Mouse (Mus musculus): ENCODE measurements around the gene Rpp21. TPM values are rescaled to one million over a fixed set of nuclear protein-coding genes. Genes with fewer than 3 reads are reported as not detected.
"Not testable (repeated sequence)": the region's sequence is repeated elsewhere in the genome, so short reads cannot be mapped to it uniquely, and the experiment has no call there.

Rpp21 gene
- total RNA-seq, 2 experiments from 2014 or later, result 43.8 to 45.2 TPM

DNA sequence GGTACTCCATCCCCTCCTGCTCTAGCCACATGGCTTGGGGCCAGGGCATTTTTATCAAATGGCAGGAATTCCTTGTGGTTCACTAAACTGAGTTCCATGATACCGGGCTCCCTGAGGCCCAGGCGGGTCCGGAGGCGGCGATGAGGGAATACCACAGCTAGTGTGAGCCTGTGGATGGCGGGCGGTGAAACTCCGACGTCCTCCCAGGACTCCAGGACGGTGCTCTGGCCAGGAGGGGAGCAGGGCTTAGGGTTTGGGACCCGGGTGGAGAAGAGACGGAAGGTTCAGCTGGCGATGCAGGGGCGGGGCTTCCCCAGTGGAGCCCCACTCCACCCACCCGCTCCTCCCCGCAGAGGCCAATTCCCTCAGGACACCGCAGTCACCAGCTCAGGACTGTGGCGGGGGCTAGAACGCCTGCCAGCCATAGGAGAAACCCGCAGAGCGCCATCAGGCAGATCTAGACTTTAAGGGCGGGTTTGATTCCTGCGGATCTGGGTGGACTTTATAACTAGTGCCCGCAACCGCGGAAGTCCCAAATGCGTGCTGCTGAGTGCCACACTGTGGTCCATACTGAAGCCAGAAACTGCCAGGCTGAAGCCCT lies 20.4 kb downstream of the Rpp21 start:
- DNase-seq (ENCODE audit: low spot score in 2 of 2), result no peak

- not testable (repeated sequence) for DNase-seq (ENCODE audit: low spot score in 2 of 2)
Measured at GRCm38 (mm10) chr17:36235300-36235699, 22.6 kb downstream of the Rpp21 start.

DNA sequence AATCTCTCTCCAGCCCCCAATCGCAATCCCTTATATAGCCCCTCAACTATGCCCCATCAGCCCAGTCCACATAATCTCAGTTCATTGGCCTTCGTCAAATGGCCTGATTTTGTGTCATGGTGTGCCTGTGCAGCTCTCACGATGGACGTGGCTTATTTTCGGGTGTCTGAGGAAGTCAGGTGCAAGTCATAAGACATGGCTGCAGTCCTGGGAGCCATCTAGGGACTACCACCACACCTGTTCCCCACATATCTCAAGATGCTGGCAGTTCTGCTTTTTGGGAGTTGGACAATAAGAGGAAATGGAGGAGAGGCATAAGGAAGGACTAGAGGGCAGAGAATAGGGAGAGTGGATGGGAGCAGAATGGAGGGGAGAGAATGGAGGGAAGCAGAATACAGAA lies 24.3 kb downstream of the Rpp21 start:
- no peak for DNase-seq (ENCODE audit: low spot score in 2 of 2)

GRCm38 (mm10) chr17:36231318-36231717 lies 26.6 kb downstream of the Rpp21 start:
- DNase-seq (ENCODE audit: low spot score in 2 of 2), result peak; percentile 19 to 38

- DNase-seq (ENCODE audit: low spot score in 2 of 2), result no peak
Measured at GRCm38 (mm10) chr17:36229046-36229445, 28.8 kb downstream of the Rpp21 start.

DNA sequence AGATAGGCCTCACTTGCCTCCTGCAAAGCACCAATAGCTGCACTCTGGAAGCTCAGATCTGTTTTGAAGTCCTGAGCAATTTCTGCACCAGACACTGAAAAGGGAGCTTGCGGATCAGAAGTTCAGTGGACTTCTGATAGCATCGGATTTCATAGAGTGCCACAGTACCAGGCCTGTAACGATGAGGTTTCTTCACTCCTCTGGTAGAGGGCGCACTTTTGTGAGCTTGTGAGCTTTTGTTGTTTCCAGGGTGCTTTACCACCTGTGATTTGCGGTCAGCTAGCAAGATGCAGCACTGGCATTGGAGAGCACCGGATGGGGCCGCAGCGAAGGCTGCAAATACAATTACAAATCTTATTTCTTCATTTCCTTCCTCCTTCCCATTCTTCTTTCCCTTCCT lies 30.9 kb downstream of the Rpp21 start:
- DNase-seq (ENCODE audit: low spot score in 2 of 2), result no peak

GRCm38 (mm10) chr17:36225231-36225824 lies 32.5 kb downstream of the Rpp21 start:
- DNase-seq (ENCODE audit: low spot score in 2 of 2), result no peak

DNA sequence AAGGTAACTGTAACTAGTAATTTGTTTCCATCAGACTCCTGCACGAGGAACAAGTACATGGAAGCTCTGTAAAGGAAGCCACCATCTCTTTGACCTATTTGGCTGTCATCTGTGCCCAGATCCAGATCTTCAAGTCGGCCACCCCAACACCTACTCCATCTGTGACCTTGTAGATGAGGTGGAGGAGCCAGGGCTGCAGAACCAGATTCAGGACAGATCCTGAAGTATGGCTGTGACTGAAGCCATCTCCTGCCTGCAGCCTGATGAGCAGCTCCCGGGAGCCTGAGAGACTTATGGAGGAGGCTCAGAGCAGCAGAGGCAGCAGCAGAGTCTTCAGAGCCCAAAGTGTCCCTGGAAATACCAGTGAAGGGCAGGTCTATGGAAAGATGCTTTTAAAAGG lies 33.4 kb downstream of the Rpp21 start:
- no peak for DNase-seq (ENCODE audit: low spot score in 2 of 2)

DNA sequence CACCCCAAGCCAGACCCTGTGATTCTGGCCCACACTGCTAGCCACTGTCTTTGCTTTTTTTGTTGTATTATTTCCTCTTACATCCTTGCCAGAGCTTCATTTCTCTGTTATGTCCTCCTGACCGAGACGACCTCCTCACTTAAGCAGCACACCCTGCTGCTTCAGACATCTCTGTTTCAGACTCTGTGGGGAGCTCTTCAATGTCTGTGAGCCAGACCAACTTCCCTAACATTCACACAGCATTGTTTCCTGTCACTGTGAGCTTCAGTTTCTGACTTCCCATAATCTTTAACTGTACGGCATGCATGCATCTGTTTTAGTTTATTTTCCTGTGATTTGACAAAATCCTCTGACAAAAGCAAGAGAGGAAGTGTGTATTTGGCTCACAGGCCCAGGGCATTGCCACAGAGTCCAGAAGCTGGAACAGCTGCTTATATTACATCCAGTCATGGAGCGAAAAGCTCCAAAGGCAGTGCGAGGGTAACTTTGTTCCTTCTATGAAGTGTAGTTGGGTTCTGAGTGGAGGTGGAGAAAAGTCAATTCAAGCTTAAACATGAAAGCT lies 39.2 kb downstream of the Rpp21 start:
- DNase-seq (ENCODE audit: low spot score in 2 of 2), result no peak

- DNase-seq (ENCODE audit: low spot score in 2 of 2), result no peak
Measured at GRCm38 (mm10) chr17:36215586-36215985, 42.3 kb downstream of the Rpp21 start.

- DNase-seq (ENCODE audit: low spot score in 2 of 2), result no peak
Measured at GRCm38 (mm10) chr17:36206846-36207245, 51.0 kb downstream of the Rpp21 start.

- DNase-seq (ENCODE audit: low spot score in 2 of 2), result no peak
Measured at GRCm38 (mm10) chr17:36205862-36206261, 52.0 kb downstream of the Rpp21 start.

Other genes starting within 250 kb of the Rpp21 start
- gene H2-T24, start 237.5 kb downstream of the Rpp21 start, total RNA-seq (2021), result 1 to 10 TPM; 1.1 to 1.2 TPM
- 1 to 10 TPM; 5.4 to 5.9 TPM for gene H2-T23, start 225.2 kb downstream of the Rpp21 start, total RNA-seq (2021)
- 10 to 100 TPM; 13.9 to 15.2 TPM for gene H2-T22, start 215.3 kb downstream of the Rpp21 start, total RNA-seq (2021)
- not detected for gene Gm6034, start 215.1 kb downstream of the Rpp21 start, total RNA-seq (2021)
- gene Gm11127, start 199.7 kb downstream of the Rpp21 start, total RNA-seq (2021), result 1 to 10 TPM in 1 of 2 experiments, under 1 TPM in 1; 0.89 to 1.6 TPM
- gene Gm19684, start 136.4 kb downstream of the Rpp21 start, total RNA-seq (2021), result not detected
- gene Gm7030, start 128.6 kb downstream of the Rpp21 start, total RNA-seq (2021), result not detected
- gene Gm8909, start 89.5 kb downstream of the Rpp21 start, total RNA-seq (2021), result not detected
- gene H2-T3, start 67.8 kb downstream of the Rpp21 start, total RNA-seq (2021), result not detected
- 10 to 100 TPM; 22.0 to 23.3 TPM for gene Trim39, start 14.2 kb upstream of the Rpp21 start, total RNA-seq (2021)
- gene H2-M10.2, start 28.4 kb upstream of the Rpp21 start, total RNA-seq (2021), result not detected
- not detected for gene H2-M10.1, start 68.1 kb upstream of the Rpp21 start, total RNA-seq (2021)
- not detected for gene H2-M10.3, start 110.3 kb upstream of the Rpp21 start, total RNA-seq (2021)
- gene H2-M10.4, start 204.3 kb upstream of the Rpp21 start, total RNA-seq (2021), result not detected

Measured in layer of hippocampus, adult 18-20 months (tissue).